Mouse (Mus musculus) MN1 (cell line): ENCODE results near the gene Slc9a4.
"Not testable (repeated sequence)": the region's sequence is repeated elsewhere in the genome, so short reads cannot be mapped to it uniquely, and the experiment has no call there.

Experiments used
- DNase-seq: peaks from one replicate; pipeline ENCODE4 v3.0.0-alpha.2; 2016; ENCODE audit warnings: low spot score

Slc9a4 gene

DNA sequence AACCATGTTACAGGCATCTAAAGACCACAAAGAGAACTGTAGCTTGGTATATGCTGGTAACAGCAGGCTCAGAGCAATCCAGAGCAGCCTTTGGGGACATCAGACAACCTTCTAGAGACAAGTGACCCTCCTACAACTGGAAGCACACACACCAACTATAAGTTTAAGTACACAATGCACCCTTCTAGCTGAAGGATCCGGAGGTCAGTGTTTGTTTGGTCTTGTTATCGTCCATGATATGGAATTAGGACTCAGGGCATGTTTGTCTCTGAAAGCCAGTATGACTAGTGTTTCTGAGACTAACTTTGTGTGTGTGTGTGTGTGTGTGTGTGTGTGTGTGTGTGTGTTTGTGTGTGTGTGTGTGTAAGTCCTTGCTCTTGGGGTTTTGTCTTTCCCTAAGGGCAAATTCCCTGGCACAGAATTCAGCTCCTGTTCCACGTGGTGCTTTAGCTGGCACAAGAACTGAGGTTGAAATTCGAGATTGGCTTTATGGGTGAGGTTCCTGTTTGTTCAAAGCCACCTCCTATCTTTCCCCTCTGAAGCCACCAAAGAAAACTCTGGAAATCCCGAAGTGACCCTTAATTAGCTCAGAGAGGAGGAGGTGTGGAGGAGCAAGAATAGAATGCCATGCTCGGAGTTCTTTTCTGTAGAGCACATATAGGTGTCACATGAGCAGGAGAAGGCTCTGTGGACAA, 71.1 kb downstream of the Slc9a4 start:
- DNase-seq = no peak

- DNase-seq = no peak
Measured at GRCm38 (mm10) chr1:40657035-40657434, 77.2 kb downstream of the Slc9a4 start.

GRCm38 (mm10) chr1:40657978-40658496, 78.2 kb downstream of the Slc9a4 start:
- no peak for DNase-seq

- DNase-seq = no peak
Measured at GRCm38 (mm10) chr1:40659017-40659416, 79.1 kb downstream of the Slc9a4 start.

DNA sequence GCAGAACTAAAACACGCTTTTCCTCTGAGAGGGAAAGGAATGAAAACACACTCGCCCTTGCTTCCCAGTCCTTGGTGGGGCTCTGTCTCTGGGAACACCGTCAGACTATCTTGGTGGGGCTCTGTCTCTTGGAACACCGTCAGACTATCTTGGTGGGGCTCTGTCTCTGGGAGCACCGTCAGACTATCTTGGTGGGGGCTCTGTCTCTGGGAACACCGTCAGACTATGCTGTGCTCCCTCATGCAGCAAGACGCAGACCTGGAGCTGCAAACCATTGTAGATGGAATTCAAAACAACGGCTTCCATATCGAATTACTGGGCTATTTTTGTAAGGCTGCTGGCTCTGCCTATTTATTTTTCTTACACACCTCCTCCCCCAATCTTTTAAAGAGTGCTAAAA, 79.6 kb downstream of the Slc9a4 start:
- DNase-seq = no peak

- no peak for DNase-seq
Measured at GRCm38 (mm10) chr1:40660838-40661237, 81.0 kb downstream of the Slc9a4 start.

DNA sequence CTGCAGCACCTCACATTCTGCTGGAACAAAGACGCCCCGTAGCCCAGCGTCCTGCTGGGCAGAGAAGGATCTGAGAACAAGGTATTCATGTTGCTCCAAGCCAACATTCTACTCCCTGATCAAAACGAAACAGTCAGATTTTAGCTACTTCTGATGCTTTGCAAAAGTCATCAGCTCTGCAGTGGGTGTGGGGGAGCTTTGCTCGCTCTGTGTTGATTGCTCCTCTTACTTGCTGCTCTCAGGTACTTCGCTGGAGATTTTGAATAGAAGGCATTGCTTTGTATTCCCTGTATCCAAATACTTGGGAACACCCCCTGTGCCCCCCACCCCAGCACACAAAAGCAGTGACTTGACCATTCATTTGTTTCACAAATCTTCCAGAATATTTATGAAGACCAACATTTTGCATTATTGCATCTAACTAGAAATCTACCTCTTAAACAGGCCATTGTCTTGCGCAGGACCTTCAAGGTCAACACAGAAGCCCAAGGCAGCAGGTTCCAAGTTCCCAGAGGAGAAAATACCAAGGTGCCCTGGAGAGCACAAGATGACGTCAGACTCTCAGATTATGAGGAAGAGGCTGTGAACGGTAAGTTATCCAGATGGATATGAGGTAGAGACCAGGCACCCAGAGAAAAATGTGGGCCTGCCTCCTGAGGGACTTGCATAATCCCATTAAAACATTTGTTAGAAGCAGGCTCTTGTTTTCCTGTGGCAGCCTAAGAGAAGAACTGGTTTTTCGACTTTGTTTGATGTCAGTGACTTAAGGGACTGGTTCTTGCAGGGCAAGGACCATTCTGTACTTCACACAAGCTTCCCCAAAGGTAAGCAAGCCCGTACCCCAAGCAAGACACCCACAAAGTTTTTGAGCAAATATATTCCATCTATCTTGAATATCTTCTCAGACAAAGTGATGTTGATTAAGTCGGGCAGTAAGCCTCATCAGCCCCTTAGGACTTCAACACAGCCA, 85.8 kb downstream of the Slc9a4 start:
- DNase-seq = no peak

DNA sequence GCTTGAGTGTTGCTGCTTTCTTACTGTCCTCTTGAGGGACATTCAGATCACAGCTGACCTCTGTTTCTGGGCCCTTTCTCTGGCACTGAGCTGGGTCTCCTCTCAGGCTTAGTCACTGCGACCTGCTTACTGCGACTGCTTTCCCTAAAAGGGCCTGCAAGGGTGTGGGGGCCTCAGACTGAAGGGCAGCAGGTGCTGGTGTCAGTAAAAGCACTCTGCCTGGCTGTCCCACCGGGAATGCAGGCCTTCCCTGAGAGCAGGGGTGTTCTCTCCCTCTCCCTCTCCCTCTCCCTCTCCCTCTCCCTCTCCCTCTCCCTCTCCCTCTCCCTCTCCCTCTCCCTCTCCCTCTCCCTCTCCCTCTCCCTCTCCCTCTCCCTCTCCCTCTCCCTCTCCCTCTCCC, 87.6 kb downstream of the Slc9a4 start:
- not testable (repeated sequence) for DNase-seq

DNA sequence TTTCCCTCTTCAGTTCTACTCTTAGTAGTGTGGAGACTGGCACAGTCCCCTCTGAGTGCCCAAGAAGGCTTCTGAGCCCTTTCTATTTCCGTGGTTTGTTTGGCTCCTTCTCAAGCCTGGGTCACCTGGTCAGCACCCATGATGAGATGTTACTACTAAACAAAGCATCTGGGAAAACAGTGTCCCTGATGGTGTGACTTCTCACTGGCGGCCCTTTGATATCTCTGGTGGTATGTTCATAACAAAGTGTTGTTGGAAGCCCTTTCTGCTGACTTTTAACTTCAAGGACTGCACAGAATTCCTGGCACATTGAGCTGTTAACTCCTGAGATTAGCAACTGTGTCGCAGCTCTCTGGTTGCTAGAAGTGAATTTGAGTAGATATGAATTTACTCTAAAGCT, 90.1 kb downstream of the Slc9a4 start:
- no peak for DNase-seq

- no peak for DNase-seq
Measured at GRCm38 (mm10) chr1:40671490-40671889, 91.6 kb downstream of the Slc9a4 start.

DNA sequence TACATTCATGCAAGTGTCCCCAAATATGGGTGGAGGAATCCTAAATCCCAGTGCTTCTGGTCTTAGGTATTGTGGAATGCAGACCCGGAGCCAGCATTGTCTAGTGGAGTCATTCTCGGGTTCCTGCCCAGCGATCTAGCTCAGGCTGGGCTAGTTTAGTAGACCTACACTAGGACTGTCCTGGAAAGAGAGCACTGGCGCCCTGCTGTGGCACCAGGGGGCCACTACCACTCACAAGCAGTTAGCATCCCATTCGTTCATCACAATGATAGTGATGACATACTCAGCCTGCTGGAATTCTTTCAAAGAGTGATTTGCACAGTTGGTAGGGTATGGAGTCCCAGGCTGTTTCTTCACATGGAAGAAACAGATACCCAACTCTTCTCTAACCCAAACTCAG, 97.4 kb downstream of the Slc9a4 start:
- no peak for DNase-seq
